Mouse (Mus musculus) megakaryocyte, embryonic 14.5 days (primary cell): ENCODE measurements around the gene Cd84.

Experiments
- FLI1 ChIP-seq: IDR thresholded peaks from 2 replicates; pipeline ENCODE4 v1.6.1; 2012; ENCODE audit warnings: low read length, inconsistent platforms, mixed read lengths
- GATA1 ChIP-seq: IDR thresholded peaks from 3 replicates; pipeline ENCODE4 v1.6.1; 2012; ENCODE audit warnings: mixed read lengths, low read length, inconsistent platforms, borderline replicate concordance

DNA sequence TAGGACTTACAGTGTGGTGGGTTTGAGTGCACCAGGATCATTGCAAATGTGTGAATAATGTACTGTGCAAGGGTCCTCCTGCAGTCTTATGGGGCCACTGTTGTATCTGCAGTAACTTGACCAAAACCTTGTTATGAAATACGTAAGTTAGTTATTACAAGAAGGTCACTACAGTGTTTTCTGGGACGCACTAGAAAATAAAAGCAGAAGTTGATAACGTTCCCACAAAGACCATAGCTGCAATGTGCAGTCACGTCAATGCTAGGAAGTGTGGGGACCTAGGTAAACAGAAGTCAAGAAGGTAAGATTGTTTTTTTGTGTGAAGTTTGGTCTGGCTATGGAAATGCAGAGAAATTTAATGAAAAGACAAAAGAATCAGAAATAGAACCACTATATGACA, 22.5 kb upstream of the Cd84 start:
- TF ChIP-seq GATA1 (no peak), FLI1 (no peak)
